Mouse (Mus musculus) G1E (cell line): ENCODE measurements around the gene Mto1. TPM values are rescaled to one million over a fixed set of nuclear protein-coding genes. Genes with fewer than 3 reads are reported as not detected.
"Not testable (repeated sequence)": the region's sequence is repeated elsewhere in the genome, so short reads cannot be mapped to it uniquely, and the experiment has no call there.

ENCODE experiments used
- ATAC-seq: 2 replicates; pipeline ENCODE4 v1.8.0; 2016; ENCODE audit warnings: mild to moderate bottlenecking; ENCODE audit not compliant: insufficient number of reproducible peaks, poor library complexity, low FRiP score, severe bottlenecking; ENCODE audit errors: extremely low read depth
- DNase-seq: peaks from one replicate; pipeline ENCODE4 v3.0.0; 2012; ENCODE audit warnings: low spot score
- H3K27me3 ChIP-seq: 2 replicates; pipeline ENCODE4 v1.6.1; 2012; ENCODE audit warnings: mild to moderate bottlenecking, low read length, inconsistent platforms; ENCODE audit not compliant: insufficient read depth
- H3K36me3 ChIP-seq: replicated peaks from 2 replicates; pipeline ENCODE3; 2012; ENCODE audit warnings: mild to moderate bottlenecking, inconsistent platforms
- H3K4me1 ChIP-seq: 2 replicates; pipeline ENCODE4 v1.6.1; 2012; ENCODE audit warnings: low read depth, low read length, inconsistent platforms, mixed read lengths; ENCODE audit not compliant: insufficient read depth
- H3K4me3 ChIP-seq: 2 replicates; pipeline ENCODE4 v1.5.1; 2012; ENCODE audit warnings: low read depth, mild to moderate bottlenecking, inconsistent platforms, low read length, moderate library complexity, mixed read lengths
- H3K9me3 ChIP-seq: replicated peaks from 2 replicates; pipeline ENCODE4 v1.6.1; 2012; ENCODE audit warnings: inconsistent platforms
- CTCF ChIP-seq: IDR thresholded peaks from 2 replicates; pipeline ENCODE4 v1.5.1; 2012; ENCODE audit warnings: low read depth, low read length, inconsistent platforms, mixed read lengths
- GATA1 ChIP-seq: IDR thresholded peaks from 2 replicates; pipeline ENCODE4 v1.6.1; 2012; ENCODE audit warnings: borderline replicate concordance, low read length, inconsistent platforms, mixed read lengths
- GATA2 ChIP-seq: IDR thresholded peaks from 2 replicates; pipeline ENCODE4 v1.6.1; 2012; ENCODE audit warnings: low read depth, low read length, inconsistent platforms, borderline replicate concordance
- POLR2AphosphoS5 ChIP-seq: IDR thresholded peaks from 2 replicates; pipeline ENCODE4 v1.6.1; 2012; ENCODE audit warnings: low read depth, low read length, inconsistent platforms; ENCODE audit not compliant: insufficient replicate concordance
- TAL1 ChIP-seq: conservative IDR thresholded peaks from 2 replicates; pipeline ENCODE4 v1.6.1; 2012; ENCODE audit warnings: low read depth, low read length, inconsistent platforms, mixed read lengths
- polyA plus RNA-seq: library from polyadenylated mRNA; stranded (reverse); fragments of >175 nt; gene quantifications from 2 replicates; pipeline ENCODE4 v1.2.3, GENCODE M21; 2012
- total RNA-seq, 2 experiments: library from RNA; stranded (forward) in 1 of 2; stranded (reverse) in 1 of 2; fragments of 200-1000 nt in 1 of 2; fragments of >200 nt in 1 of 2; fragmentation: Nextera tagmentation in 1 of 2; gene quantifications; 2 replicates each; pipeline ENCODE4 v1.2.3; 2014 to 2017

Mto1 gene
- total and polyA plus RNA-seq, 3 experiments = 13.7 to 41.4 (median 35.1) TPM

DNA sequence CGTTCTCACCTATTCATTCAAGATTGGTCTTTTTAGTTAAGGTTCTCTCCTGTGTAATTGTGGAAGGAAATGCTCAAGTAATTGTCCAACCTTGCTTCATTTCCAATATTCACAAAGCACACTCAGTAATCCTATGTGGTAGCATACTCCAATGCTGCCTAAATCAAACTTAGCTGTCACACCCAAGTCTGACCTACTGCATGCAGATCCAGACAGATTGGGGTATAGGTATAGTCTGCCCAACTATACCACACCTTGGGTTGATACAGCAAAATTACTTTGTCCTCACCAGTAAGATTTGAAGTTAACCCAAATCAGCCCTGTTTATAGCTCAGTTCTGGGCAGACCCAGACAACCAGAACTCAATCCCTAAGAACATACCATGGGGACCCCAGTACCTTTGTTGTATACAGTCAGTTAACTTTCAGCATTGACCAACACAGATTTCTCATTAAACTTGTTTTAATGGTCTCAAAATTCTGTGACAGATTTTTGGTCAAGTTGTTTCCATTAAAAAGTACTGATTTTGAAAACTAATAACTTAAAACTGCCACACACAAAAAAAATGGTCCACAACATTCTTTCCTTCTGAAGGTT, 30.1 kb downstream of the Mto1 start:
- Histone ChIP-seq H3K4me1 (peaks cover 27% of the 10 kb centered on the region), H3K4me3 (peak overlapping the region; percentile 14; the same call in 1 of the 2 replicates), H3K36me3 (peaks cover 66% of the 10 kb centered on the region)
- H3K27me3 ChIP-seq, H3K9me3 ChIP-seq, DNase-seq, ATAC-seq: not testable (repeated sequence)
- TF ChIP-seq POLR2AphosphoS5 = peak; percentile 30; the same call in 1 of the 2 replicates

DNA sequence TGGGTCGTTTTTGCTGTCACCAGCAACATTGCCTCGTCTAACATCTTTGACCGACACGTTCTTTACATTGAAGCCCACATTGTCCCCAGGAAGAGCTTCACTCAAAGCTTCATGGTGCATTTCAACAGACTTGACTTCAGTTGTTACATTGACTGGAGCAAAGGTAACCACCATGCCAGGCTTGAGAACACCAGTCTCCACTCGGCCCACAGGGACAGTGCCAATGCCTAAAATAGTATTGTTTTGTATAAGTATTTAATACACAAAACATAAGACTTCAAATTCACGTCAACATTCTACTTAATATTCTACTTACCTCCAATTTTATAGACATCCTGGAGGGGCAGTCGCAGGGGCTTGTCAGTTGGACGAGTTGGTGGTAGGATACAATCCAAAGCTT, 31.3 kb downstream of the Mto1 start:
- Histone ChIP-seq H3K4me1 (peaks cover 27% of the 10 kb centered on the region), H3K36me3 (peaks cover 54% of the 10 kb centered on the region), H3K4me3 (peak overlapping the region; percentile 69)
- ATAC-seq, H3K27me3 ChIP-seq, H3K9me3 ChIP-seq, DNase-seq: not testable (repeated sequence)

DNA sequence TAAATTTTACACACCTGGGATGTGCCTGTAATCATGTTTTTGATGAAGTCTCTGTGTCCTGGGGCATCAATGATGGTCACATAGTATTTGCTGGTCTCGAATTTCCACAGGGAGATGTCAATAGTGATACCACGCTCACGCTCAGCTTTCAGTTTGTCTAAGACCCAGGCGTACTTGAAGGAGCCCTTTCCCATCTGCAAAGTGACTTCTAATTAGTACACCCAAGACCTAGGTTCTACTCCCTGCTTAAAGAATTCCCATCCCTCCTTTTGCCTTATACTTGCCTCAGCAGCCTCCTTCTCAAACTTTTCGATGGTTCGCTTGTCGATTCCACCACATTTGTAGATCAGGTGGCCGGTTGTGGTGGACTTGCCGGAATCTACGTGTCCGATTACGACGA, 32.2 kb downstream of the Mto1 start:
- ATAC-seq, H3K9me3 ChIP-seq, DNase-seq, H3K27me3 ChIP-seq: not testable (repeated sequence)
- H3K36me3 ChIP-seq = peaks cover 49% of the 10 kb centered on the region
- H3K4me1 ChIP-seq = peaks cover 27% of the 10 kb centered on the region
- peak overlapping the region; percentile 96 for H3K4me3 ChIP-seq

DNA sequence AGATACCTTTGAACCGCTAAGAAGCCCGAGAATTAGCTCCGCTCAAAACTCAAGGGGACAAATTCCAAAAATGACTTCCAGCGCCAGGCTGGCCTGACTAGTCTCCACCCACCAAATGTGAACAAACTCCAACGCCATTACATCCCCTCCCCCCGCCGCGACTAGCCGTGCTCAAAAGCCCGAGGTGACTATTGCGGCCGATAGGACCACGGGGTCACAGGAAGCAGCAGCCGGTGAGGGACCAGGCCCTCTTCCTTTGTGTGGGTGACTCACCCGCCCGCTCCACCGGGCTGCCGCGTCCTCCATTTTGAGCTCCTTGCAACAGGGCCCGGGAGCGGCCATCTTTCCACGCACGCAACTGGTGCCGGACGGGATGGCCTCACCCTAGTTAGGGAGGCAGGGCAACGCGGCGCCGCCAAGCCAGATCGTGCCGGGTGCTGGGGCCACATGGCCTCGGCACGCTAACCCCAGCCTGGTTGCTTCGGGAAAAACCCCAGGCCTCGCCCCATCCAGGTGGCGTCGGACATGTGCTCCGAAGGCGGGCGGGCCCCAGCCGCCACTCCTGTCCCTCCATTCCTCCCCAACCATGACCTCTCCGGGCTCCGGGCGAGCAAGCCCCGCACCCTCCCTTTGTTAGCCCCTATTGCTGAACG, 32.8 kb downstream of the Mto1 start:
- H3K27me3 ChIP-seq = no peaks in the 10 kb centered on the region
- H3K36me3 ChIP-seq = peaks cover 47% of the 10 kb centered on the region
- peak overlapping the region; percentile 96 for H3K4me3 ChIP-seq
- peaks cover 27% of the 10 kb centered on the region for H3K4me1 ChIP-seq
- DNase-seq (peak; percentile 65), ATAC-seq (peak; percentile 5; the same call in 1 of the 2 replicates)
- TF ChIP-seq CTCF (no peak), POLR2AphosphoS5 (peak; percentile 68; the same call in 1 of the 2 replicates)
- H3K9me3 ChIP-seq = no peaks in the 10 kb centered on the region

DNA sequence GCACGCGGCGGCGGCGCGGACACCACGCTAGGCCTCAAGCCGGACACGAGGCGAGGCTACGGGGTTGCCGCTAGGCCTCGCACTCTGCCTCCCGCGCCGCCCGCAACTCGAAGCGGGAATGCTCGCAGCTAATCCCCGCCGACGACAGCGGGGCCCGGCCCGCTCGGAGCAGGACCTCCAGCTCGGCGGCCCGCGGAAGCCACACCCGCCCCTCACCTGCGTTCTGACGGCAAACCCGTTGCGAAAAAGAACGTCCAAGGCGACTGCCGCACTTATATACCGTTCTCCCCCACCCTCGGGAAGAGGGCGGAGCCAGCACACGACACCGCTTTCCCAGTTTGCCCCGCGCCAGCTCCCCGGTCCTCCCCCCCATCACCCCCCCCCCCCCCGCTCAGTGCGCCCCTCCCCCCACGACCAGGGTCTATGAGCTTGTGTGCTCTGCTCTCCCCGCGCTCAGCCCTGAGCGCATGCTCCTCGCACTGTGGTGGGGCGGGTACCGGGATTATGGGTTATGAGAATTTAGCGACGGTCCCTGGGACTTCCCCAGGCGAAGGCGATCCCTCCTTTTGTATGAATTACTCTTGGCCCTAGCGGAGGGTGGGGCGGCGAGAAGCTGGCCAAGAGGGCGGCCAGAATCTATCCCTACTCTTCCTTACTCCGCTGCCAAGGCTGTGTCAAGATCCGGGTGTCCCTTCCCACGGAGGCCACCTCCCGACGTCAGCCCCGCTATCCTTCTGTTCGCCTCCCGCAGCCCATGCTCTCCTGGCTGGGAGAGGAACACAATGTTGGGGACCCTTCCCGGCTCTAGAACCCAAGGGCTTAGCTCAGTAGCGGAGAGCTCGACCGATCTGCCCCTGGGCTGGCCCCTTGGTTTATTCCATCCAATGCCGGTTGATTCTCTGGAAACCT, 33.7 kb downstream of the Mto1 start:
- Histone ChIP-seq H3K9me3 (no peaks in the 10 kb centered on the region), H3K4me3 (peak overlapping the region; percentile 96), H3K27me3 (no peaks in the 10 kb centered on the region), H3K36me3 (peaks cover 42% of the 10 kb centered on the region), H3K4me1 (peaks cover 26% of the 10 kb centered on the region)
- TF ChIP-seq POLR2AphosphoS5 (0 out of 2 replicates have a peak, but pooled peaks have one; percentile 77), GATA1 (no peak), TAL1 (no peak)
- ATAC-seq (peak; percentile 93), DNase-seq (peak; percentile 96)

DNA sequence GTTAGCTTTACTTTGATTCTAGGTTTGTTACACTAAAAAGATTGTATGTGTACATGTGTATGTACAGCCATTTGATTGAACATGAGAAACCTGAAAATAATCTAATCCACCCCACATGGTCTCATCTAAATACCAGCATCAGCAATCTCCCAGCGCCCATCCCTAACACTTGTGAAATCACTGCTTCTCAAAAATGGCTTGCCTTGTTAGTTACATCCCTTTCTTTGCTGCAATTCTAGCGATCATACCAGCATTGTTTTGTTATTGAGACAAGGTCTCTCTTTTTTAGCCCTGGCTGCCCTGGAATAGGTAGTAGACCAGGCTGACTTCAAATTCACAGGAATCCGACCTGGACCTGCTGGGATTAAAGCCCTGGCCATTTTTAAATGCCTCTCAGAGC, 34.4 kb downstream of the Mto1 start:
- H3K36me3 ChIP-seq = peaks cover 35% of the 10 kb centered on the region
- peak overlapping the region; percentile 96 for H3K4me3 ChIP-seq
- no peaks in the 10 kb centered on the region for H3K27me3 ChIP-seq
- no peak for TF ChIP-seq GATA1
- no peak for TF ChIP-seq GATA2
- no peak for TF ChIP-seq POLR2AphosphoS5
- TF ChIP-seq TAL1 = no peak
- no peak for TF ChIP-seq CTCF
- DNase-seq = no peak
- H3K9me3 ChIP-seq = no peaks in the 10 kb centered on the region
- peaks cover 24% of the 10 kb centered on the region for H3K4me1 ChIP-seq
- ATAC-seq = no peak

DNA sequence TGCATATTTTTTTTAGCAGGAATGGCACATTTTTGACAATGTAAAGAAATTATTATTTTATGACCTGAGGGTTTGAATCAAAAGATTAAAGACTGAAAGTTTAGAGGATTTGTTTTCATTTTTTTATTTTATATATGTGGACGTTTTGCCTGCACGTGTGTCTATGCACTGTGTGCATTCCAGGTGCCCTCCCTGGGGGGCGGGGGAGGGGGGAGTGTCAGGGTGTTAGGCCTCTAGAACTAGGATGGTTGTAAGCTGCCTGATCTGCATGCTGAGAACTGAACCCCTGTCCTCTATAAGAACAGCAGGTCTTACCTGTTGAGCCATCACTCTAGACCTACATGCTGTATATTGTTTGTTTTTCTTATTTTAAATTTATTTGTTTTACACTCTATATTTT, 36.7 kb downstream of the Mto1 start:
- Histone ChIP-seq H3K4me3 (no peak overlapping the region), H3K36me3 (peaks cover 16% of the 10 kb centered on the region), H3K4me1 (peaks cover 17% of the 10 kb centered on the region), H3K27me3 (peaks cover 3% of the 10 kb centered on the region; the same call in 1 of the 2 replicates), H3K9me3 (no peaks in the 10 kb centered on the region)
- DNase-seq (no peak), ATAC-seq (no peak)
- no peak for TF ChIP-seq TAL1
- TF ChIP-seq CTCF = no peak
- no peak for TF ChIP-seq POLR2AphosphoS5
- TF ChIP-seq GATA2 = no peak
- TF ChIP-seq GATA1 = no peak

DNA sequence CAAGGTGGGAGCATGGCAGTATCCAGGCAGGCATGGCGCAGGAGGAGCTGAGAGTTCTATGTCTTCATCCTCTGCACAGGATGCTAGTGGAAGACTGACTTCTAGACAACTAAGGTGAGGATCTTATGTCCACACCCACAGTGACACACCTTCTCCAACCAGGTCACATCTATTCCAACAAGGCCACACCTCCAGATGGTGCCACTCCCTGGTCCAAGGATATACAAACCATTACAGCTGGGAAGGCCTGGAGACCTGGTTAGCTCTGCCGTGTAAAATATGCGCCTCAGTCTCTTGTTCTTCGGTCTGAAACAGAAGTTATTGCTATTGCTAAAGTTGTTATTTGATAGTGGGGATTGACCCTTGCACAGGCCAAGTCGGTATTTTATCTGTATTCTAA, 40.0 kb downstream of the Mto1 start:
- not testable (repeated sequence) for DNase-seq, H3K9me3 ChIP-seq, H3K36me3 ChIP-seq, H3K4me3 ChIP-seq, ATAC-seq, H3K27me3 ChIP-seq, H3K4me1 ChIP-seq
